Mouse (Mus musculus): Measurements from ENCODE around the gene Cd38. TPM values are rescaled to one million over a fixed set of nuclear protein-coding genes. Genes with fewer than 3 reads are reported as not detected.
A peak's percentile ranks its signal among the peaks of the same experiment; 100 is the strongest.
"Not testable (repeated sequence)": the region's sequence is repeated elsewhere in the genome, so short reads cannot be mapped to it uniquely, and the experiment has no call there.

Cd38 gene
- total RNA-seq, 2 experiments from 2014 or later = 10.7 to 12.5 TPM

- no peak for DNase-seq
- intact Hi-C loops (cut with DNase I) = no loop called here
These were observed 14.4 kb upstream of the Cd38 start for GRCm38 (mm10) chr5:43853868-43854488.

GRCm38 (mm10) chr5:43855769-43856168 is 12.6 kb upstream of the Cd38 start:
- intact Hi-C loops (cut with DNase I) = no loop called here
- DNase-seq = no peak

- DNase-seq = no peak
- intact Hi-C loops (cut with DNase I) = no loop called here
These were observed 8.7 kb upstream of the Cd38 start for GRCm38 (mm10) chr5:43859663-43860062.

- intact Hi-C loops (cut with DNase I) = no loop called here
These were observed 8.3 kb upstream of the Cd38 start for GRCm38 (mm10) chr5:43860096-43860495.

GRCm38 (mm10) chr5:43860670-43861431 is 7.5 kb upstream of the Cd38 start:
- DNase-seq = no peak
- intact Hi-C loops (cut with DNase I) = no loop called here

More at GRCm38 (mm10) chr5:43860096-43860495, 8.3 kb upstream of the Cd38 start:
- no peak for DNase-seq

GRCm38 (mm10) chr5:43863642-43864041 is 4.7 kb upstream of the Cd38 start:
- intact Hi-C loops (cut with DNase I) = no loop called here
- DNase-seq = no peak

GRCm38 (mm10) chr5:43865316-43865715 is 3.0 kb upstream of the Cd38 start:
- intact Hi-C loops (cut with DNase I) = no loop called here
- DNase-seq = no peak

GRCm38 (mm10) chr5:43868711-43869600 is 603 bp downstream of the Cd38 start:
- intact Hi-C loops (cut with DNase I) = loop anchor here (2.0 kb wide), 1 partner anchor 24 kb away; no protein-coding TSS in a partner anchor
- DNase-seq = peak; percentile 36 to 46

GRCm38 (mm10) chr5:43871845-43872244 is 3.5 kb downstream of the Cd38 start:
- no peak for DNase-seq
- intact Hi-C loops (cut with DNase I) = no loop called here

GRCm38 (mm10) chr5:43872652-43873051 is 4.3 kb downstream of the Cd38 start:
- no peak for DNase-seq
- intact Hi-C loops (cut with DNase I) = no loop called here

GRCm38 (mm10) chr5:43882034-43882433 is 13.7 kb downstream of the Cd38 start:
- no peak for DNase-seq

GRCm38 (mm10) chr5:43885060-43885820 is 16.9 kb downstream of the Cd38 start:
- DNase-seq = no peak

More at GRCm38 (mm10) chr5:43882034-43882433, 13.7 kb downstream of the Cd38 start:
- intact Hi-C loops (cut with DNase I) = no loop called here

GRCm38 (mm10) chr5:43892386-43892785 is 24.0 kb downstream of the Cd38 start:
- intact Hi-C loops (cut with DNase I) = loop anchor here (2.0 to 10.0 kb wide), 3 partner anchors 50 to 282 kb away; no protein-coding TSS in a partner anchor
- peak in 1 of 2 experiments; percentile 37 for DNase-seq

More at GRCm38 (mm10) chr5:43885060-43885820, 16.9 kb downstream of the Cd38 start:
- intact Hi-C loops (cut with DNase I) = no loop called here

GRCm38 (mm10) chr5:43894113-43894512 is 25.8 kb downstream of the Cd38 start:
- peak; percentile 4 to 54 for DNase-seq
- intact Hi-C loops (cut with DNase I) = loop anchor here (5.0 to 10.0 kb wide), 2 partner anchors 52 to 281 kb away; no protein-coding TSS in a partner anchor

- intact Hi-C loops (cut with DNase I) = loop anchor here (10.0 kb wide), 1 partner anchor 279 kb away; no protein-coding TSS in a partner anchor
- no peak for DNase-seq
These were observed 27.6 kb downstream of the Cd38 start for GRCm38 (mm10) chr5:43895931-43896330.

GRCm38 (mm10) chr5:43904685-43905084 is 36.3 kb downstream of the Cd38 start:
- intact Hi-C loops (cut with DNase I) = no loop called here
- DNase-seq = no peak

GRCm38 (mm10) chr5:43909213-43909612 is 40.9 kb downstream of the Cd38 start:
- DNase-seq = no peak
- intact Hi-C loops (cut with DNase I) = no loop called here

- intact Hi-C loops (cut with DNase I) = no loop called here
- no peak for DNase-seq
These were observed 41.7 kb downstream of the Cd38 start for GRCm38 (mm10) chr5:43910006-43910405.

GRCm38 (mm10) chr5:43912844-43913243 is 44.5 kb downstream of the Cd38 start, which contains the start of gene Gm7879:
TSS of gene Gm7879 (plus strand) at chr5:43913144.
- intact Hi-C loops (cut with DNase I) = not testable (repeated sequence)

More at GRCm38 (mm10) chr5:43912844-43913243, 44.5 kb downstream of the Cd38 start, which contains the start of gene Gm7879:
- DNase-seq = not testable (repeated sequence)
